Mouse (Mus musculus) layer of hippocampus, adult 18-20 months (tissue): ENCODE results near the gene Ticam1. TPM values are rescaled to one million over a fixed set of nuclear protein-coding genes. Genes with fewer than 3 reads are reported as not detected.

Experiments used
- DNase-seq, 2 experiments: peaks; one replicate each; pipeline ENCODE4 v3.0.0; 2022; ENCODE audit warnings: low spot score in 2 of 2
- long read RNA-seq: library from polyadenylated mRNA; stranded (forward); transcript quantifications from one replicate; pipeline ENCODE4 v2.0.0, GENCODE M21; 2021
- total RNA-seq, 2 experiments: library from RNA; stranded (reverse); gene quantifications; 2 replicates each; pipeline ENCODE4 v1.2.3; 2021

The Ticam1 gene
- 1 to 10 TPM; 7.9 to 8.2 TPM for total RNA-seq
- long read RNA-seq, transcript Ticam1-201 (2 exons, 2,992 nt), result major isoform, 8 of 9 reads
- long read RNA-seq, partial matches to known transcripts, result 0 of 9 reads
- long read RNA-seq, other reads (novel, unspliced or antisense), result 1 of 9 reads

DNA sequence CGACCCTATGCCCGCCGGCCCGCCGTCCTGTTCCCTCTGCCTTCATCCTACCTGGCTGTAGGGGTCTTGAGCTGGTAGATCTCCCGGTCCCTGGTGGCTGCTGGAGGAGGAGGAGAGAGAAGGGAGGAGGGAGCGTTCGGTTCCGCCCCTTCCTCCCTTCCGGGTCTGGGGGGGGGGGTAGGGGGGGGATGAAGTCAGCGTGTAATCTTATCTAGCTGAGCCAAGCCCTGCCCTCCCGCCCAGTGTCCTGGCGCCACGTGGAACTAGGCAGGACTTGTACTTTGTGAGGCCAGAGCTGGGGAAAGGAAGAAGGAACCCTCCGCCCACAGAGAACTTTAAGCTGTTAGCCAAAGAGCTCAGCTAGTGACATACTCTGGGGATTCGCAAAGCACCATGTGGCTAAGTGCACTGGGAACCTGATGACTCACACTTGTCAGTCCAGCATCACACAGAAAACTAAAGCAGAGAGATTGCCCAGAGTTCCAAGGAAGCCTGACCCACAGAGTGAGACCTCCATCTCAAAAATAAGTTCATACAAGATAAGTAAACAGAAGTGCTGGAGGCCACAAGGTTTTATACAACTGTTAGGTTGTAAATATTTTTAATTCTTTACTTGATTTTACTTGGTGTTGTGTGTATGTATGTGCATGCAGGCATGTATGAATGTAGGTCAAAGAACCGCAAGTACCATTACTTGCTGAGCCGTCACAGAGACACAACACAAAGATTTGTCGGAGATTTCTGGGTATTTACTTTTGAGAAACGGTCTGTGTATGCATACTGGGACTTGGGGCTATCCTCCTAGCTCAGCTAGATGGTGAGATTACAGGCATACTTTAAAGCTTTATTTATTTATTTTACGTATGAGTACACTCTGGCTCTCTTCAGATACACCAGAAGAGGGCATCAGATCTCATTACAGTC is at the start of gene Ticam1:
Gene Ticam1, minus strand, starts transcription at position 144 of the 924 bp plus-strand sequence.
- peak; percentile 61 to 85 for DNase-seq

DNA sequence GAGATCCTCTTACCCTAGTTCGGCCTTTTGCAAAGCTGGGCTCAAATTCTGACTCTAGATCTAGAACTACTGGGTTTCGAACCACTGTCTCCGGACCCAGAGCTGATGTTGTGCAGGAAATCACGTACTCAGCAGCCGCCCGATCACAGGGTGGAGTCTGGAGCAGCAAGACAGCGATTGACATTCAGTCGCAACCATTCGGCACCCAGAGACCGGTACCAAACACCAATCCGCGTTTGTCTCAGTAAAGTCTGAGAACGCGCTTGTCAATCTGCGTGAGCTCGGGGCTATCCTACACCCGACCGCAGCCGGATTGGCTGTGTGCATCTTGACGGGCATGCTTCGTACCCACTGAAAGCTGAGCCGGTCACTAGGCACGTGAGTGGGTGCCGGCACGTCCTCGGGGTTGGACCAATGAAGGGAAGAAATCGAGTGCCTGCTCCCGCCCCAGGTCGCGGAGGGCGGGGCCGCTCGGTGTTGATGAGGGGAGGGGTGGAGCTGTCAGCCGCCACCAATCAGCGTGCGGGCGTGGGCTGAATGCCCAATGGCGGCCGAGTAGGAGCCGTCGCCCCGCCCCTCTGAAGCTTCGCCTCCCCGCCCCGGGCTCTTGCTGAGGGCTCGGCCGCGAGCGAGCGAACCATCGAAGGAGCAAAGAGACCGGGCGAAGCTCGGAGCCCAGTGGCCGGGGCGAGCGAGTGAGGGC is 49.0 kb upstream of the Ticam1 start, which contains the start of gene Kdm4b:
Gene Kdm4b, plus strand, starts transcription at position 613 of the 703 bp plus-strand sequence.
- DNase-seq, result peak; percentile 99 to 100

DNA sequence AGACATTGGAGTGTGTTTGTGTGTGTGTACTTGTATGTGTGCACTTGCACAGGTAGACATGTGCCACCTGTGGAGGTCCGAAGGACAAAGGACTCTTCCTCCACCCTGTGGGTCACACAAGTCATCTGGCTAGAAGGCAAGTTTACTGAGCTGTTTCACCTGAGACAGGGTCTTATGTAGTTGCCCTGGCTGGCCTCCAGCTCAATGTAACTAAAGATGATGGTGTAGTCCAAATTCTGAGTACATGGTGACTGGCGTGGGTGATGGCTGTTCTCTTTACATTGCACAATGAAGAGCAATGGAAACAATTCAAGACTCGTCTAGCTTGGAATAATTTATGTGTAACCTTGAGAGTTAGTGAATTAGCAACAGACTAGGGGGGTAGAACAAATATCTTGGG is 47.8 kb upstream of the Ticam1 start:
- DNase-seq, result no peak

DNA sequence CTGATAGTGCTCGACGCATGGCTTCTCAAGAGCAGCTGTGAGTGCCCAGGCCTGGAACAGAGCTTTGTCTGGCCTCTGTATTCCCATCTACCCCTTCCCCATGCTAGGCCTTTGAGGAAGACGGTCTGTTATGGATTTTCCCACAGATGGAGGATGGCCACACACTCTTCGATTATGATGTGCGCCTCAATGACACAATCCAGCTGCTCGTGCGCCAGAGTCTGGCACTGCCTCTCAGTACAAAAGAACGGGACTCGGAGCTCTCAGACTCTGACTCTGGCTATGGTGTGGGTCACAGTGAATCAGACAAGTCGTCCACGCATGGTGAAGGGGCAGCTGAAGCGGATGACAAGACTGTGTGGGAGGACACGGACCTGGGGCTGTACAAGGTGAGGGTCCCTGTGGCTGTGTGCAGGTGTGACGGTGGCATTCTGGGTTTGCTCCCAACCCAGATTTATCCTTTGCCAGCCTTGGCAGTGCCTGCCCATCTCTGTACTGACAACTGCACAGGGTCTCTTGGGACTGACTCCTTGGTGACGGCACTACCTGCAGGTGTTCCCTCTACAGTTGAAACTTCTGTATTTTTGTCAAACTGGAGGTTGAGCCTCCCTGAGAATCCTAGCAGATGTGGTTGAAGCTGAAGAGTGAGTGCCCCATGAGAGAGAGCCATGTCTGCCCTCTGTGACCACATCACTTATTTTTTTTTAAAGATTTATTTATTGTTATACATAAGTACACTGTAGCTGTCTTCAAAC is 32.8 kb upstream of the Ticam1 start:
- no peak for DNase-seq

DNA sequence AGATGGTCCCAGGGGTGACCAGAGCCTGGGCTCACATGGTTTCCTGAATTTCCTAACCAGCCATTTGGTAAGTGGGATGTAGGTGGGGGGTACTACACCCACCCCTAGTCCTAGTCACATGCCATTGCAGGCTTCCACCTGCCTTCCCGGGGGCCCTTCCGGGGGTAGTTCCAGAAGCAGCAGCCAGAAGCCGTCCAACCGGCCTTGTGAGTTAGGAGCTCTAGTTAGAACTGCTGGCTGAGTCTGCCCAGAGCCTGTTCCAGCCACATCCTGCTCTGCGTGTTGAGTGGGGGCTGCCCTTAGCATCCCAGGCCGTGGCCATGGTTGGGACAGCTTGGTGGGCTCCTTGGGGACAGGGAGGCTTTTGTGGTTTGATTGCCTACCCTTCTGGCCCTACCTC is 31.5 kb upstream of the Ticam1 start:
- no peak for DNase-seq

DNA sequence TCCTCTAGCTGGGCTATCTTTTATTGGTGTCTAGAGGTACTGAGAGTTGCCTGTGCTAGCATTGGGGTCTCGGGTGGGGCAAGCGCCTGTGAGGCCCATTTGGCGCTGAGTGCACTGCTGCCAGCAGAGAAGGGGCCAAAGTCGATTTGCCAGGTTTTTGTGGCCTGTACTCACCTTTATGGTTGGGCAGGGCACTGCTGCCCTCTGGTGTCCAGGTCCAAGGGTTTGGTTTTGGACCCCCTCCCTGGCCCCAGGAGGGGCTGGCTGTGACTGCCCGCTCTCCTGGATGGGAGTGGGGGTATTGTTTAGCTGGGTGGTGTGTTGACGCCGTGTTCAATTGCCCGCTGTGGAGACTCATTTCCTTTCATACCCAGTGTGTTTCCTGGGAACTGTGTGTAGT is 29.2 kb upstream of the Ticam1 start:
- no peak for DNase-seq

DNA sequence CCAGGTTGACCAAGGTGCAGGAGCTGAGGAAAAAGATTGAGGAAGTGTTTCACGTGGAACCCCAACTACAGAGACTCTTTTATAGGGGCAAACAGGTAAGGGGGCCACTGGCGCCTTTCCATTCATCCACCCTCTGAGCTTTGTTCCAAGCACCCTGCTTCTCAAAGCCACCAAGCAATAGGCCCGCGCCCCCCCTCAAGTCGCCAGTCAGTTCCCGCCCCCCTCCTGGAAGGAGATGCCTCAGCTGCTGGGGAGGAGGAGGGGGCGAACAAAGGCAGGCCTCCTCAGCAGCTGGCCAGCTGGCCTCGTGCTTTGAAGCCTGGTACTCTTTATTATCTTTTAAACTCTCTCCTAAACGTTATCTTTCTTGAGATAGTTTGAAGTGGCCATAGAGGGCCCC is 28.6 kb upstream of the Ticam1 start:
- DNase-seq, result no peak

DNA sequence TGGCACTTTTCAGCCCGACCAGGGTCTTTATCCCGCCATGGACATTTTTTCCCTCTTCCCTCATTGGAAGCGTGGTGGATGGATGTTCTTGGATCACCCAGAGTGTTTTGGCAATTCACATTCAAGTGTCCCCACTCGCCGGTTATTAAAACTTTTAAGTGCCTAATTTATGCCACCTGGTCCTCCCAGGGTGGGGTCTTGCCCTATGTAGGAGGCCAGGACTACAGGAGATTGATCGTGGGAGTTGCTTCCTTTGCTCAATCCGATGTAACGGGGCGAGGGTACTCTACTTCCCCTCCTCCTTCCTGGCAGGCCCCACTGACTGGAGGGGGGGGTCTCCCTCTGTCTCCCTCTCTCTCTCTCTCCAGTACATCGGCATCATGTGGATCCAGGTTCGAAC is 28.1 kb upstream of the Ticam1 start:
- DNase-seq, result no peak

DNA sequence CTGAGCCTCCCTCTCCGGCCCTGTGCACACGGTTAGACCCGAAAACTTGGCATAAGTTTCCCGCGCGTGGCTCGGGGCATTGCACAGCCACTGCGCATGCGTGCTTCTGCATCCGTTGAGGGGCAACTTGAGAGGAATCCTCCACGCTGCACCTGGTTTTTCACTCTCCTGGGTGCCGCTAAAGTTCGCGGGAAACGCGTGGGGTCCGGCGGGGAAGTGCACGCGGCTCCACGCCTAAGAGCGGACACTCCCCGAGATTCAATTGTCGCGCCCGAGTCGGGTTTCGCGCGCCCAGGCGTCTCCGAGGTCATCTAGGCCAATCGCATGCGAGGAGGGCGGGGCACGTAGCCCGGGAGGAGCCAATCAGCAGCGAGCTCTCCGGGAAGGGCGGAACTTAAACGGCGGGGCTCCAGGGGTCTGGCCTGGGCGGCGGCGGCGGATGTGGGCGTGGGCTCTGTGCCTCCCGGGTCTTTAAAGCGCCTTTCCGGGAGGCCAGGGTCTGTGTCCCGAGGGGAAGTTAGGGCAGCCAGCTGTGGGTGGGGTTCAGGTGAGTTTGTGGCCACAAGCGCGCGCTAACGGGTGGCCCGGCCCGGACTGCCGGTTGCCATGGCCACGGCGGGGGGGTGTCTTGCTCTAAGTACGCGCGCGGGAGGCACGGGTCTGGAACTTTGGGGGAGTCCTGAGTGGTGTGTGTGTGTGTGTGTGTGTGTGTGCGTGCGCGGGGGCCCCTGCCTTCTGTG is 27.4 kb upstream of the Ticam1 start:
- peak; percentile 84 to 93 for DNase-seq

DNA sequence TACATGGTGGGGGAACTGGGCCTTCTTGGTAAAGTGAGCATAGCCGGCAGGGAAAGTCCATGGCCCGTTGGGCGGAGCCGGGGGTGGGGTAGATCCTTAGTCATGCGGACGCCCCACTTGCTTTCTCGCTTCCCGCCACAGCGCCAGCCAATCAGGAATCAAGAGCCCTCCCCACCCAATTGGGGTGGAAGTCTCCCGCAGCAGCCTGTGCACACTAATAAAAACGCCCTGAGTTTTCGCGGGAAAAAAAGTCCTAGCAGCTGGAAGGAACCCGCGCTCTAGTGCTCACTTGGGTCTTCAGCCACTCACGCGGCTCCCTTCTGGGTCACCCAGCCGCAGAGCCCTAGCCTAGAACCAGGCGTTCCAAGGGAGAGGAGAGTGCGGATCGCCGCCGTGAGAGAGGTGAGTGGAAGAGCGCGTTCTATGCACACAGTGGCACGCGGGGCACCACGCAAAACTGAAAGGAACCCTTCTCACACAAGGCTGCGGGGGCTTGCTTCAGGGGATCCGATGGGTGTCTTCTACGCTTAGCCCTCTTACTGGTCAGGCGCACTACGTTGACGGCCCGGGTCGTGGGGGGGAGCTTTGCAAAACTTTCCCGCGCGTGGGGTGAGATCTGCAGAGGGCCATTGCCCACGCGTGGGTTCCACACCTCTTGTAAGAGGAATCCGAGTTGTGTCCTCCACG is 26.7 kb upstream of the Ticam1 start, which contains the start of gene Uhrf1:
Gene Uhrf1, plus strand, starts transcription at position 162 of the 687 bp plus-strand sequence.
- no peak for DNase-seq

DNA sequence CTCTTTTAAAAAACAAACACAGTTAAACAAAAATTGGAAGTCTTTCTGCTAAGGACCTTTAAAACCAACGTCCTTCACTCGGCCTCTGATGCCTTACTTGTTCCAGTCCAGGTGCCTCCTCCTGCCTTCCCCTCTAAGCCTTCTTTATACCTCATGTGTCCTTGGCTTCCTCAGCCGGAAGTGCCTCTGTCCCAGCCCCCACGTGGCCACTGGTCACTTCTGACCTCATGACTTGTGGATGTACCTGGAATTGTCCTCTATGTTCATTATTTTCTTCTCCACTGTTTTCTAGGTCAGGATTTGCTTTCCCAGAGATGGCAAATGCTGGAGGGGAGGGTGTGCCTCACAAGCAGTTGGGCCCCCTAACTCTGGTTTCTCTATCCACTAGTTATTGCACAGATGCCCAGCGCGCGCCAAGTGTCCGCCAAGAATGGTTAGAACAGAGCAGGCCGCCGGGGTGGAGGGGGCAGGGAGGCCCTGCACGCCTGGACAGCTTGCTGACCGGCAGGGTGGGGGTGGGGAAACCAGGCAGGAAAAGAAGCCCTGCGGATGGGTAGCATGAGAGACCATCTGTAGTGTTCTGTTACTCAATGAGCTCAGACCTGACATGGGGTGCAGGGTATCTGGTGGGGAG is 25.9 kb upstream of the Ticam1 start:
- DNase-seq, result no peak

DNA sequence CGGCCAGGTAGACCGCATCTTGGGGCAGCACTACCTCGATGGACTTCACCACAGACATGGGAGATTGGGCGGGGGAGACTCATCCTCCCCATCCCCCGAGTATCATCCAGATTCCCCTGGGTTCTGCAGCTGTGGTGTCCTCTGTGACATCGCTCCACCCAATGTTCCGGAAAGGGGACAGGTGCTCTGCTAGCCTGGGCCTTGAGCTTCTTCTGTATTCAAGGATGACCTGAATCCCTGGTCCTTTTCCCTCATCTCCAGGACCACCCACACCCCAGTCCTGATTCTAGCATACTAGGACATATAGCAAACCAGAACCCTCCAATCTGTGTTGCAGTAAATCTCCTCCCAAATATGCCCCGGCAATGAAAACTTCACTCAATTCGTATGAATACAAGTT is 23.6 kb upstream of the Ticam1 start, which contains the start of gene Arrdc5:
Gene Arrdc5, minus strand, starts transcription at position 101 of the 400 bp plus-strand sequence.
- DNase-seq, result no peak

DNA sequence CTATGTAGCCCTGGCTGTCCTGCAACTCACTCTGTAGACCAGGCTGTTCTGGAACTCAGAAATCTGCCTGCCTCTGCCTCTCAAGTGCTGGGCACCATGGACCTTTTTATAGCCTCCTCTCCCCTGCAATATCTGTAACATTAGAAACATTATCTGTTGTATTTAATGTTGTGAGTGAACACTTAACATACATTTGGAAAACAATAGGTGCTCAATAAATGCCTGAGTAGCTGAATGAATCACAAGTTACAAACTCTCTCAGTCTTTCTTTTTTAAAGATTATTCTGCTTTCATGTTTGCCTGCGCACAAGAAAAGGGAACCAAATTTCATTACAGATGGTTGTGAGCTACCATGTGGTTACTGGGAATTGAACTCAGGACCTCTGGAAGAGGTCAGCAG is 21.7 kb upstream of the Ticam1 start:
- no peak for DNase-seq

DNA sequence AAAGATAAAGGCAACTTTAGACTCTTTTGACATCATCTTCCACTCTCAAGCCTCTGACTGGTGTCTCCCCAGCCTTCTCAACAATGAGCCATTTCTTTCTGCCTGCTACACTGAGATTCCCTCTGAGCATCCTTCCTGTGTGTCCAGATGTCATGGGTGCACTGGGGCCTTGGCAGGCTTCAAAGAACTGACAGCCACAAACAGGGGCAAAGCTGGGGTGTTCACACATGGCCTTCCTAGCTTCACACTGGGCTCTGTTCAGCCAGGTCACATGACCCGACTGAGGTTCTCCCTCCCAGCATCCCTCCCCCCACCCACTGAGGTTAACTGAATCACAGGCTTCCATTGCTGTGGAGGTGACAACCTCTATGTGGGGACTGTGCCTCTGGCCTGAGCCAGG is 19.6 kb upstream of the Ticam1 start:
- no peak for DNase-seq

DNA sequence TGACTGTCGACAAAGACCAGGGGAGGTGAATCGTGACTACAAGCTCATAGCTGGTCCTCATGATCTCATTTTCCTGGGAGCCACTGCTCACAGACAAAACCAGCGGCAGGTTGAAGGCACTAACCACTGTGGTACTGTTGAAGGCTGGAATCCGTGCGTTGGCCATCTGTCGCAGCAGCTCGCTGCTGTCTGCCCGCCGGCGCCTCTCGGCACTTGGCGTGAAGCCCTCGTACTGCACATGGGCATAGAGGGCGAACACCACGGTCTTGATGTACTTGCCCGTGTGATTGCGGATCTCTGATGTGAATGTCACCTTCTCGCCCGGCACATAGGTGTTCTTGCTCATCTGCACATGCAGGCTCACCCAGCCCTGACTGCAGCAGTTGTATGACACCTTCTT is 17.7 kb upstream of the Ticam1 start:
- peak in 1 of 2 experiments; percentile 57 for DNase-seq

DNA sequence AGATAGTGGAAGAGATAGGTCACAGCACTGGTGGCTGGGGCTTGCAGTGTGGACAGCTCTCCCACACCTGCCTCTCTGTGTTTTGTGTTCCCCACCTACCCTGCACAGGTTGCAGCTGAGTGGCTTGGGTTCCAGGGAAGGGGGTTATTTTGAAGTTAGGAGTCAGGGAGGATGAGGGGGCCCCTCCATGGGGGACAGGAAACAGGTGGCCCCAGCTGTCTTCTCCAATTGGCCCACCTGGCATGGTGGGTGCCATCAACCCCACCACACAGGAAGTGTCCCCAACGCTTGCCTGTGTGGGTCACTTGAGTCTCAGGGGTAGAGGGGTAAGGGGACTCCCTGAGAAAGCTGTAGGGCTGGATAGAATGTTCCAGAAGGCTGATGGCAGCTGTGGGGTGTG is 16.7 kb upstream of the Ticam1 start:
- no peak for DNase-seq

DNA sequence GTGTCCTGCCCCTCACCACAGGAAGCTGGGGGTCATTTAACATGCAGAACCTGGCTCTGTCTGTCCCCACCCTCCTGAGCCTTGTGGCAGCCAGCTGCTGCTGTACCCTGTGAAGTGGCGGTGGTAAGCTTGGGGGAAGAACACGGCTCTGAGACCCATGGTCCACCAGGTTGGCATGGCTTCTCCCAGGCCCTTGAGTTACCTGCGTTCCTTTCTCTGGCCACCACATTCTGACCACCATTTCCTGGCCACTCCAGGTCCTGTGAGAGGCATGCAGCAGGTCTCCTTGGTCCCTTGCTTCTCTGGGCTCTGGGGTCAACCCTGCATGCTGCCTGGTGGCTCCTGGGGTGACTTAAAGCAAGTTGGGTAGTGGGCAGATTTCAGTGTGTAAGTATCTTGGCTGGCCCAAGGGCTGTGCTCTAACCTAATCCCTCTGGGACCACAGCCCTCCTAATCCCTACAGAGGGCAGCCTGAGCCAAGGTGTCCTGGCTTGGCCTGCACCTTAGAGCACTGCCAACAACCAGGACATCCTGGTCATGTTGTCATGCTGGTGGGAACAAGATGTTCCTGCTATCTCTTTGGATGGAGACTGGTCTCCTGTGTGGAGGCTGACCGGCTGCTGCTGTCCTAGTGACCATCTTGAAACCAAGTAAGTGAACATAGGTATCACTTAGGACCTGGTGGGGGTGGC is 16.1 kb upstream of the Ticam1 start, which contains the start of gene Plin3:
Gene Plin3, minus strand, starts transcription at position 343 of the 692 bp plus-strand sequence.
- DNase-seq, result no peak

DNA sequence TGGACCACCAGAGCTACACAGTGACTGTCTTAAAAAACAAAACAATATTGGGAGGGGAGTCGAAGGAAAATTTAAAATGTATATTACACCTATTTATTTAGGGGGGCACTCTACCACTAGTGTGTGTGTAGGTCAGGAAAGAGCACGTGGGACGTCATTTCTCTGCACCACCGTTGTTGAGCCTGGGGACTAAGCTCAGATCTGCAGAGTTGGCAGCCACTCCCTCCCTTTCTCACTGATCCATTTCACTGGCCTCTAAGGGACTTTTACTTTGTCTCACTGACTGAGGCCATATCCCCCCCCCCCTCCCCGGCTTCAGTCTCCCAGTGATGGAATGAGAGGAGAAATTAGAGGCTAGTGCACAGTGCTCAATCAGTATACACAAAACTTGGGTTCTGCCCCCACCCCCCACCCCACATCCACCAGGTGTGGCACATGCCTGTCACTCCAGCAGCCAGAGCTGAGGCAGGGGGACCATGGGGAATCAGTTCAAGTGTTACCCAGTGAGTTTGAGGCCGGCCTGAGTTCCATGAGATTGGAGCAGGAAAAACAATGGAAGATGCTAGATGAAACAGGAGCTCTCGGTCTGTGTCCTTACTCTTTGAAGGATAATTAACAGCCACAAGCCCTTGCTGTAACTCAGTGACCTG is 15.4 kb upstream of the Ticam1 start:
- no peak for DNase-seq
